Mouse (Mus musculus) heart, adult 2 months (tissue): ENCODE results near the gene Golga1. TPM values are rescaled to one million over a fixed set of nuclear protein-coding genes. Genes with fewer than 3 reads are reported as not detected.

Experiments
- DNase-seq, 2 experiments: peaks; one replicate each; pipeline ENCODE4 v3.0.0; 2021
- H3K27ac ChIP-seq: fragments of 200-600 bp; 2 replicates; pipeline ENCODE4 v1.8.1; 2022
- H3K27me3 ChIP-seq: fragments of 200-500 bp; 2 replicates; pipeline ENCODE4 v1.6.1; 2012; ENCODE audit warnings: mild to moderate bottlenecking, low read length, inconsistent platforms, mixed read lengths; ENCODE audit not compliant: control insufficient read depth, insufficient read depth
- H3K36me3 ChIP-seq: fragments of 200-500 bp; 2 replicates; pipeline ENCODE4 v1.6.1; 2012; ENCODE audit warnings: low read length, inconsistent platforms; ENCODE audit not compliant: control insufficient read depth, insufficient read depth
- H3K4me1 ChIP-seq: fragments of 200-500 bp; 2 replicates; pipeline ENCODE4 v1.6.1; 2011; ENCODE audit warnings: low read length; ENCODE audit not compliant: control insufficient read depth, insufficient read depth
- H3K4me3 ChIP-seq: fragments of 200-600 bp; 2 replicates; pipeline ENCODE4 v1.8.1; 2022
- H3K79me2 ChIP-seq: fragments of 200-500 bp; replicated peaks from 2 replicates; pipeline ENCODE4 v1.6.1; 2012; ENCODE audit warnings: mild to moderate bottlenecking, inconsistent platforms, low read length, moderate library complexity, mixed read lengths; ENCODE audit not compliant: control insufficient read depth, insufficient read depth
- H3K9ac ChIP-seq: fragments of 200-500 bp; 2 replicates; pipeline ENCODE4 v1.6.1; 2012; ENCODE audit warnings: low read depth, mild to moderate bottlenecking, control low read depth, inconsistent platforms, low read length, mixed read lengths
- CTCF ChIP-seq: fragments of 200-600 bp; IDR thresholded peaks from 2 replicates; pipeline ENCODE4 v1.8.1; 2022; ENCODE audit warnings: antibody characterized with exemption, mild to moderate bottlenecking, moderate library complexity
- EP300 ChIP-seq: fragments of 200-500 bp; IDR thresholded peaks from 2 replicates; pipeline ENCODE4 v1.6.1; 2011; ENCODE audit warnings: low read depth, low read length, control low read depth; ENCODE audit not compliant: insufficient read depth
- POLR2A ChIP-seq: fragments of 200-500 bp; IDR thresholded peaks from 2 replicates; pipeline ENCODE4 v1.6.1; 2011; ENCODE audit warnings: mild to moderate bottlenecking, low read depth, low read length, control low read depth; ENCODE audit not compliant: insufficient read depth
- WGBS: fragments of 180-500 bp; shearing (Covaris S2); methylation state at CpG from one replicate; pipeline ENCODE4 v1.1.7; 2018; 5-methylcytosine and 5-hydroxymethylcytosine counted together
- intact Hi-C: fragments of 180-260 bp; cut with DNase I; formaldehyde crosslinking; loops from one replicate; pipeline ENCODE4 v1.15.1; 2025
- polyA plus RNA-seq: library from polyadenylated mRNA; depleted of rRNA; stranded (reverse); fragments of >200 nt; gene quantifications from 2 replicates; pipeline ENCODE4 v1.2.3, GENCODE M21; 2012
- total RNA-seq, 2 experiments: library from RNA; stranded (reverse); gene quantifications; 2 replicates each; pipeline ENCODE4 v1.2.3; 2021

Gene Golga1
- total and polyA plus RNA-seq, 3 experiments: 7.6 to 14.0 (median 13.4) TPM

- Histone ChIP-seq H3K27ac (no peak overlapping the region), H3K4me1 (no peaks in the 10 kb centered on the region), H3K79me2 (no peaks in the 10 kb centered on the region), H3K36me3 (peaks cover 3% of the 10 kb centered on the region), H3K27me3 (no peaks in the 10 kb centered on the region), H3K9ac (no peak overlapping the region), H3K4me3 (no peak overlapping the region)
- intact Hi-C loops: no loop called here
- TF ChIP-seq EP300: no peak
- TF ChIP-seq POLR2A: no peak
- no peak for TF ChIP-seq CTCF
- WGBS: 97% methylated on average over 1 of the region's 1 CpGs
- no peak for DNase-seq
These were observed 25.1 kb downstream of the Golga1 start for GRCm38 (mm10) chr2:39040215-39040614.

GRCm38 (mm10) chr2:39031611-39032010 lies 33.7 kb downstream of the Golga1 start:
- Histone ChIP-seq H3K79me2 (no peaks in the 10 kb centered on the region), H3K9ac (no peak overlapping the region), H3K4me1 (no peaks in the 10 kb centered on the region), H3K4me3 (no peak overlapping the region), H3K27ac (no peak overlapping the region), H3K27me3 (no peaks in the 10 kb centered on the region), H3K36me3 (no peaks in the 10 kb centered on the region; the same call in 1 of the 2 replicates)
- TF ChIP-seq EP300 (no peak), CTCF (no peak), POLR2A (no peak)
- DNase-seq: no peak
- intact Hi-C loops: no loop called here
- 95% methylated on average over 1 of the region's 1 CpGs for WGBS

- TF ChIP-seq CTCF (no peak), POLR2A (no peak), EP300 (no peak)
- H3K36me3 ChIP-seq: peaks cover 7% of the 10 kb centered on the region; the same call in 1 of the 2 replicates
- no peaks in the 10 kb centered on the region for H3K79me2 ChIP-seq
- H3K4me3 ChIP-seq: no peak overlapping the region
- H3K4me1 ChIP-seq: no peaks in the 10 kb centered on the region
- no peaks in the 10 kb centered on the region for H3K27me3 ChIP-seq
- no peak for DNase-seq
- no peak overlapping the region for H3K9ac ChIP-seq
- intact Hi-C loops: no loop called here
- WGBS: 89% methylated on average over 1 of the region's 1 CpGs
- H3K27ac ChIP-seq: no peak overlapping the region
These were observed 45.3 kb downstream of the Golga1 start for GRCm38 (mm10) chr2:39020004-39020403.

GRCm38 (mm10) chr2:39016581-39016980 lies 48.8 kb downstream of the Golga1 start:
- H3K27ac ChIP-seq: no peak overlapping the region
- DNase-seq: no peak
- intact Hi-C loops: no loop called here
- peaks cover 15% of the 10 kb centered on the region for H3K36me3 ChIP-seq
- peaks cover 6% of the 10 kb centered on the region for H3K4me1 ChIP-seq
- H3K27me3 ChIP-seq: no peaks in the 10 kb centered on the region
- WGBS: 77% methylated on average over 3 of the region's 3 CpGs
- no peak overlapping the region for H3K4me3 ChIP-seq
- H3K9ac ChIP-seq: no peak overlapping the region
- TF ChIP-seq POLR2A (no peak), EP300 (no peak), CTCF (no peak)
- H3K79me2 ChIP-seq: no peaks in the 10 kb centered on the region

- Histone ChIP-seq H3K9ac (no peak overlapping the region), H3K4me1 (peaks cover 15% of the 10 kb centered on the region), H3K79me2 (peaks cover 1% of the 10 kb centered on the region; the same call in 1 of the 2 replicates), H3K27ac (no peak overlapping the region; the same call in 1 of the 2 replicates), H3K36me3 (peaks cover 30% of the 10 kb centered on the region), H3K27me3 (no peaks in the 10 kb centered on the region), H3K4me3 (no peak overlapping the region)
- intact Hi-C loops: no loop called here
- no peak for TF ChIP-seq POLR2A
- no peak for TF ChIP-seq CTCF
- no peak for TF ChIP-seq EP300
- no peak for DNase-seq
- 75% methylated on average over 7 of the region's 7 CpGs for WGBS
These were observed 52.5 kb downstream of the Golga1 start for GRCm38 (mm10) chr2:39012768-39013279.

GRCm38 (mm10) chr2:39011971-39012370 lies 53.4 kb downstream of the Golga1 start:
- Histone ChIP-seq H3K36me3 (peaks cover 28% of the 10 kb centered on the region), H3K79me2 (peaks cover 1% of the 10 kb centered on the region; the same call in 1 of the 2 replicates), H3K4me1 (peaks cover 15% of the 10 kb centered on the region), H3K27me3 (no peaks in the 10 kb centered on the region), H3K27ac (peak overlapping the region; percentile 84), H3K9ac (peak overlapping the region; percentile 44), H3K4me3 (no peak overlapping the region)
- intact Hi-C loops: no loop called here
- TF ChIP-seq EP300 (no peak), POLR2A (no peak), CTCF (no peak)
- DNase-seq: no peak
- 59% methylated on average over 3 of the region's 3 CpGs for WGBS
